Mouse (Mus musculus) neural tube, embryonic 14.5 days (tissue): Measurements from ENCODE around the gene Crb1. TPM values are rescaled to one million over a fixed set of nuclear protein-coding genes. Genes with fewer than 3 reads are reported as not detected.
"Not testable (repeated sequence)": the region's sequence is repeated elsewhere in the genome, so short reads cannot be mapped to it uniquely, and the experiment has no call there.

Experiments
- ATAC-seq: fragments of 200-750 bp; cut with Nextera tagmentation; 2 replicates; pipeline ENCODE4 v1.8.0; 2017; ENCODE audit warnings: low read depth, mild to moderate bottlenecking, moderate TSS enrichment, moderate library complexity
- H3K27ac ChIP-seq: fragments of 300-500 bp; sonication (generic); 2 replicates; pipeline ENCODE4 v1.5.1; 2014; ENCODE audit warnings: low read depth, mild to moderate bottlenecking, control low read depth, low read length, moderate library complexity, mixed read lengths
- H3K27me3 ChIP-seq: fragments of 300-500 bp; sonication (generic); 2 replicates; pipeline ENCODE4 v1.6.1; 2014; ENCODE audit warnings: low read length; ENCODE audit not compliant: control insufficient read depth, insufficient read depth
- H3K36me3 ChIP-seq: fragments of 300-500 bp; sonication (generic); 2 replicates; pipeline ENCODE4 v1.6.1; 2014; ENCODE audit warnings: low read length, mixed read lengths; ENCODE audit not compliant: control insufficient read depth, insufficient read depth
- H3K4me1 ChIP-seq: fragments of 300-500 bp; sonication (generic); 2 replicates; pipeline ENCODE4 v1.6.1; 2014; ENCODE audit warnings: low read length; ENCODE audit not compliant: control insufficient read depth, insufficient read depth
- H3K4me2 ChIP-seq: fragments of 300-500 bp; sonication (generic); 2 replicates; pipeline ENCODE4 v1.6.1; 2014; ENCODE audit warnings: mild to moderate bottlenecking, low read depth, low read length, control low read depth
- H3K4me3 ChIP-seq: fragments of 300-500 bp; sonication (generic); 2 replicates; pipeline ENCODE4 v1.5.1; 2014; ENCODE audit warnings: low read depth, low read length, control low read depth, mixed read lengths
- H3K9ac ChIP-seq: fragments of 300-500 bp; sonication (generic); replicated peaks from 2 replicates; pipeline ENCODE4 v1.6.1; 2014; ENCODE audit warnings: low read depth, mild to moderate bottlenecking, control low read depth, low read length, mixed read lengths
- H3K9me3 ChIP-seq: fragments of 300-500 bp; sonication (generic); 2 replicates; pipeline ENCODE4 v1.6.1; 2016; ENCODE audit warnings: low read length; ENCODE audit not compliant: control insufficient read depth
- WGBS: fragments of 180-500 bp; shearing (Covaris S2); extraction: QIAGEN DNeasy Blood & Tissue Kit; methylation state at CpG from one replicate; pipeline ENCODE4 v1.1.7; 2014; 5-methylcytosine and 5-hydroxymethylcytosine counted together
- polyA plus RNA-seq: library from polyadenylated mRNA; unstranded; fragments of >200 nt; fragmentation: Nextera tagmentation; extraction: Ambion mirVana; gene quantifications from 2 replicates; pipeline ENCODE4 v1.2.1, GENCODE M21; 2014

The Crb1 gene
- polyA plus RNA-seq, 1 experiment from 2014 or later, result 1.5 TPM

DNA sequence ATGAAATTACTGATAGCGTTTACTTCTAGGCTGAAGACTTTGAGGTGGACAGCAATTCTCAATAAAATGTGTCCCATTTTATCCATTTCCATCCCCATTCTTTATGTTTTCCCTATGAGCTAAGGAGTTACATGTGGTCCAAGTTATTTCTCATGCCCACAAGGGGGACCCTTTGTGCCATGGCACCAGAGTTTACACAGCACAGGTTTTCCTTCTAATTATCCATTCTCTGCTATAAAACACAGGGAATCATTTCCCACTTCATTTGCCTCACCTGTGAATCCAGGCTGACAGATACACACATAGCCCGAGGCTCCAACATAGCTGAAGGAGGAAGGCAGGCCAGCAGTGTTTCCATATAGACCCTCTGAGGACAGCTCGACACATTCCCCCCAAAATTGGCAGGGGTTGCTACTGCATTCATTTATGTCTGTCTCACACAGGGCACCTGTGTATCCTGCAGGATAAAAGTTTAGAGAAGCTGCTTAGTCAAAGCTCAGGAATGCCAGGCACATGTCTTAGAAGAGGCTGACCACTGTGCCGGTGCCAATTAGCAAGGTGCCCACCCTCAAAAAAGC is 62.5 kb downstream of the Crb1 start:
- Histone ChIP-seq H3K36me3 (no peaks in the 10 kb centered on the region), H3K27me3 (no peaks in the 10 kb centered on the region), H3K4me1 (no peaks in the 10 kb centered on the region), H3K9me3 (no peaks in the 10 kb centered on the region), H3K4me2 (no peak overlapping the region), H3K27ac (no peak overlapping the region), H3K9ac (no peak overlapping the region), H3K4me3 (no peak overlapping the region)
- WGBS, result 76% methylated on average over 4 of the region's 4 CpGs
- ATAC-seq, result peak; percentile 65

DNA sequence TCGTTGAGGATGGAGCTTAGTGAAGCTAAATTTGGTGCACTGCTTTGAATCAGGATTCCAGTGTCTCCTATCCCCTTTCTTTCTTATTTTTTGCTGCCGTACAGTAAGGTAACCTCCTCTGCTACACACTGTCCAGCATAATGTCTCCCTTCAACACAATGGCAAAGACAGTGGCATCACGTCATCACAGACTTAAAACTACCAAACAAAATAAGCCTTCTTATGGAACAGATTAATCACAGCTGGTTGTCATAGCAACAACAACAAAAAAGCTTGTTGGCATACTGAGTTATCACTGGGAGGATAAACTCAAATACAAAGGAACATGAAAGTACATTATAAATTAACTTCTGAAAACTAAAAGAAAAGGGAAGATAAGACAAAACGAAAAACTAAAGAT is 68.0 kb downstream of the Crb1 start:
- ATAC-seq, result no peak
- Histone ChIP-seq H3K9me3 (no peaks in the 10 kb centered on the region), H3K4me2 (no peak overlapping the region), H3K4me1 (no peaks in the 10 kb centered on the region), H3K36me3 (no peaks in the 10 kb centered on the region), H3K27me3 (no peaks in the 10 kb centered on the region), H3K4me3 (no peak overlapping the region), H3K9ac (no peak overlapping the region), H3K27ac (no peak overlapping the region)
- WGBS, result 64% methylated on average over 4 of the region's 4 CpGs

DNA sequence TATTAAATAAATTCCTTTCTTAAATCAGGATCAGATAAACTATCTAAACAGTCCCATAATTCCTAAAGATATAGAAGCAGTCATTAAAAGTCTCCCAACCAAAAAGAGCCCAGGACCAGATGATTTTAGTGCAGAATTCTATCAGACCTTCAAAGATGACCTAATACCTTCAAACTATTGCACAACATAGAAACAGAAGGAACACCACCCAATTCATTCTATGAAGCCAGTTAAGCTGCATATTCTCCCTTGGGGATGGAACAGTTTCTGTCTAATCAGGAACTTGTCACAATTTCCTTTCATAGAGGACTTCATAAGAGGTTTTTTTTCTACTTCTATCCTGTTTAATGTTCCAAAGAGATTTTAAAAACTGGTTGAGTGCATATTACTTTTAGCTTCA is 74.4 kb downstream of the Crb1 start:
- not testable (repeated sequence) for H3K4me3 ChIP-seq, H3K9me3 ChIP-seq, ATAC-seq, H3K36me3 ChIP-seq, H3K4me1 ChIP-seq, H3K4me2 ChIP-seq, H3K27me3 ChIP-seq, H3K9ac ChIP-seq, H3K27ac ChIP-seq

DNA sequence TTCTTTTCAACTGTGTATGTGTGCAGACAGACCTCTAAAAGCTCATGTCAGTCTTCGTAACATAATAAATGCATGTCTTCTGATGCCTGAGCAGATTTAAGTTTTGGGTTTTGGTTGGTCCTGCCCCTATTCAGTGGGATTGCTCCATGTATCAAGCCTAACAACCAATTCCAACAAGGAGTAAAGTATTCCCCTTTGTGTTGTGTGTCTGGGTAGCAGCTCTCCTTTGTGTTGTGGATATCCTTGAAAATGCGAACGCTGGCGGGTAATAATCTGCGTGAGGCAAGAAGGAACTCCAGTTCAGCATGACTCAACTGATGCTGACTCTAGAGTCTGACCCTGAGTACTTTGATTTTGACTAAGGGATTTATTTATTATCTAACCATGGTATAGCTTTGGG is 75.1 kb downstream of the Crb1 start:
- no peak for ATAC-seq
- H3K9me3 ChIP-seq, result no peaks in the 10 kb centered on the region

DNA sequence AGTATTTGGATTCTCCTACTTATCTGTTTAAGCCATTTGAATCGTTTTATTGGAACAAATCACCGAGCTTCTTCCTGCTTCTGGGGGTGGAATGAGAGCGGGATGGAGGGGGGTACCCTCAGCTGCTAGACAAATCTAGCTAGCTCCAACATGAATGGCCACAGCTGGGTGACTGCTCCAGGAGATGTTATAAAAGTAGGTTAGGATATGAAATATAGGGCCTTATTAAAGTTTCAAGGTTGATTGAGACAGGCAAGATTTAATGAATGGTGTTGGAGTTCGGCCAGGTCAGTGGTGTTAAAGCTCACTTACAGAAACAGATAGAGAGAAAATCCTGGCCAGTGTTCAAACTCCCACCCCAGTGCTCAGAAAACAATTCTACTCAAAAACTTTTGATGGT is 84.9 kb downstream of the Crb1 start:
- WGBS, result 26% methylated on average over 4 of the region's 4 CpGs

More for the DNA sequence above, 75.1 kb downstream of the Crb1 start:
- Histone ChIP-seq H3K4me2 (no peak overlapping the region), H3K27ac (no peak overlapping the region), H3K9ac (no peak overlapping the region), H3K36me3 (no peaks in the 10 kb centered on the region), H3K27me3 (no peaks in the 10 kb centered on the region), H3K4me1 (no peaks in the 10 kb centered on the region), H3K4me3 (no peak overlapping the region)
- WGBS, result 47% methylated on average over 5 of the region's 5 CpGs

DNA sequence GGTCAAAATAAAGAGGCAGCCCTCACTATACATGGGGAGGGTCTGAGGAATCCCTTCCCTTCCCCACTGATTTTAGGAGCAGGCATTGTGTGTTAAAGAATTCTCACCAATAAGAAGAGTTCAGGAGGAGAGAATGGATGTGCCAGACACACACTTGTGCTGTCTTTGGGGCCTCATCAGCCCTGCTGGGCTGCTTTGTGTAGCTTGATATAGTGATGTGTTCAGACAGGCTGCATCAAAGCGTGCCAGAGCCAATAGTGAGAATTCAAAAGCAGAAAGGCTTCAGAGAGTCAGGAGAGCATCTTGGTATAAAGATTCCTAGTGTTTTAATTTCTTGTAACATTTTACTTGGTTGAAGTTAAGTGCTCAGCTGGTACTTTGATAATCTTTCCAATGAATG is 85.3 kb downstream of the Crb1 start:
- H3K4me2 ChIP-seq, result no peak overlapping the region
- peak; percentile 49; the same call in 1 of the 2 replicates for ATAC-seq
- no peaks in the 10 kb centered on the region for H3K27me3 ChIP-seq
- H3K9me3 ChIP-seq, result no peaks in the 10 kb centered on the region
- no peaks in the 10 kb centered on the region for H3K4me1 ChIP-seq
- H3K9ac ChIP-seq, result no peak overlapping the region
- H3K27ac ChIP-seq, result no peak overlapping the region
- 16% methylated on average over 1 of the region's 1 CpGs for WGBS
- H3K4me3 ChIP-seq, result no peak overlapping the region
- H3K36me3 ChIP-seq, result no peaks in the 10 kb centered on the region

More for the DNA sequence above, 84.9 kb downstream of the Crb1 start:
- H3K9ac ChIP-seq, result no peak overlapping the region
- no peaks in the 10 kb centered on the region for H3K4me1 ChIP-seq
- no peak overlapping the region for H3K4me3 ChIP-seq
- no peaks in the 10 kb centered on the region for H3K9me3 ChIP-seq
- no peaks in the 10 kb centered on the region for H3K36me3 ChIP-seq
- ATAC-seq, result peak; percentile 38; the same call in 1 of the 2 replicates
- no peaks in the 10 kb centered on the region for H3K27me3 ChIP-seq
- H3K4me2 ChIP-seq, result no peak overlapping the region
- H3K27ac ChIP-seq, result no peak overlapping the region

DNA sequence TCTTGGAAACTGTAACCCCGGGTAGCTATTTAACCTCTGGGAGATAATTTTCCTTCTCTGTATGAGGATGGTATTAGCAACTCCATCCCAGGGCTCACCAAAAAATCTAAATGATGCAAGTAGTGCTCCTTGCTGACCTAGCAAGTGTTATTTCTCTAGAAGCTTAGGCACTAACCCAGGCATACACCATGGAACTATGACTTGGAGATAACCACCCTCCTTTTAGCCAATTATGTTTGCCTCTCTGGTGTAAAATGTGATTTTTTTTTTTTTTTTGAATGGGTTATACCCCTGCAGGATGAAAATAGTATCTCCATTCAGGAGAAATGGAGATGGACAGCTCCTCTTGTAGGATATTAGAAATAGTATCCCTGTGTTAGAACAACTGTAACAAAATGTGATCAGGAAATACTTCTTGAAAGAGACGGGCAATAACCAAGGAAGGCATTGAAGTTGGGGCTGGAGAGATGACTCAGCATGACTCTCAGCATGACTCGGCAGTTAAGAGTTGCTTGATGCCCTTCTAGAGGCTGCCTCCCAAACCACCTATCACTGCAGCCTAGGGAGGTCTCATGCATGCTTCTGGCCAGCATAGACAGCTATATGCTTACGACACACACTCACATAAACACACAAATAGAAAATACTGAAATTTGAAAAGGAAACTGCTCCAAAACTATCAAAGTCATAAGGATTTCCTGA is 100.1 kb downstream of the Crb1 start:
- no peaks in the 10 kb centered on the region for H3K4me1 ChIP-seq
- no peak overlapping the region for H3K4me2 ChIP-seq
- H3K9me3 ChIP-seq, result no peaks in the 10 kb centered on the region
- no peaks in the 10 kb centered on the region for H3K36me3 ChIP-seq
- no peak overlapping the region for H3K4me3 ChIP-seq
- H3K9ac ChIP-seq, result no peak overlapping the region
- H3K27ac ChIP-seq, result no peak overlapping the region
- WGBS, result 83% methylated on average over 4 of the region's 4 CpGs
- H3K27me3 ChIP-seq, result no peaks in the 10 kb centered on the region
- ATAC-seq, result no peak

DNA sequence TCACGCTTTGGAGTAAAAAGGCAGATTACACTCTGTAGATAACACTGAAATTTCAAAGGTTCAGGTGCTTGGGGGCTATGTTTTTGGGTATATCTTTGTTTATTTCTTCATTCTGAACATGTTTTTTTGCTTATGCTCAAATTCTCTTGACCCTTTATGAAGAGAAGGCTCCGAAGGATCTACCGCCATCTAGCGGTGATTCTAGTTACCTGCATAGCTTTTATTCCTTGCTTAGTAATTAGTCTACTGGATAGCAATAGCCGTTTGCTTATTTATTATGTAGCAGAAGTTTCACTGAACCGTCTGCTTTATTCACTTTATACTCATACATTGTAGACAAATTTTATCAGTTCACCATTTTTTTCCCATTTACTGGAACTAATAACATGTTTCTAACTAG is 109.1 kb downstream of the Crb1 start:
- Histone ChIP-seq H3K27ac (no peak overlapping the region), H3K27me3 (no peaks in the 10 kb centered on the region), H3K9me3 (no peaks in the 10 kb centered on the region), H3K9ac (no peak overlapping the region), H3K4me2 (no peak overlapping the region), H3K4me1 (no peaks in the 10 kb centered on the region), H3K4me3 (no peak overlapping the region), H3K36me3 (no peaks in the 10 kb centered on the region)
- 16% methylated on average over 6 of the region's 6 CpGs for WGBS
- ATAC-seq, result peak; percentile 79

DNA sequence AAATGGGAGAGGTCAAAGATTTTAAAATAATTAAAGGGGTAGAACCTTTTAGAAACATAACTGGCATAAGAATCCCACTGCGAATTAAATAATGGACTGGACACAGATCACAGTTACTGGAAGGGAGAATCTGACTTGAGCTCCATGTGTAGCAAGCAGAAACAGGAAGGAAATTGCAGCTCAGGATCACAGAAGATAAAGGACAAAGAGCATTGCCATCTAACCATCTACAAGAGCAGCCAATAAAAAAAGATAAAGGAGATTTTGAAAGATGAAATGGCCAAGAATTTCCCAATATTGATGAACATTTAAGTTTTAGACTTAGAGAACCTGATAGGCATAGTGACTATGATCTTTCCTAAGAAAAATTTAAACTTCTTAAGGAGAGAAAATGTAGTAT is 112.7 kb downstream of the Crb1 start:
- H3K9ac ChIP-seq, result no peak overlapping the region
- no peaks in the 10 kb centered on the region for H3K36me3 ChIP-seq
- no peak overlapping the region for H3K4me2 ChIP-seq
- WGBS, result 98% methylated on average over 1 of the region's 1 CpGs
- H3K9me3 ChIP-seq, result no peaks in the 10 kb centered on the region
- H3K27me3 ChIP-seq, result no peaks in the 10 kb centered on the region
- H3K27ac ChIP-seq, result no peak overlapping the region
- ATAC-seq, result no peak
- H3K4me1 ChIP-seq, result no peaks in the 10 kb centered on the region
- H3K4me3 ChIP-seq, result no peak overlapping the region
